Mouse (Mus musculus): ENCODE results near the gene Trim66. TPM values are rescaled to one million over a fixed set of nuclear protein-coding genes. Genes with fewer than 3 reads are reported as not detected.

Gene Trim66
- polyA plus RNA-seq, 1 experiment from 2014 or later = not detected

GRCm38 (mm10) chr7:109454856-109455255, 53.1 kb downstream of the Trim66 start:
- 87% methylated on average over 9 of the region's 9 CpGs for WGBS
- H3K4me1 ChIP-seq (ENCODE audit: control insufficient read depth, insufficient read depth, low read length) = no peaks in the 10 kb centered on the region
- no peak for ATAC-seq (ENCODE audit: low FRiP score, low TSS enrichment)
- H3K9ac ChIP-seq (ENCODE audit: low read depth, low read length) = no peak overlapping the region
- H3K4me2 ChIP-seq (replicated peaks; ENCODE audit: low read depth, low read length) = no peak overlapping the region
- H3K4me3 ChIP-seq (ENCODE audit: low read length) = no peak overlapping the region
- H3K36me3 ChIP-seq (ENCODE audit: control insufficient read depth, insufficient read depth, low read length) = no peaks in the 10 kb centered on the region
- H3K9me3 ChIP-seq (ENCODE audit: control insufficient read depth, low read length) = no peaks in the 10 kb centered on the region
- H3K27ac ChIP-seq (ENCODE audit: low read depth, low read length) = no peak overlapping the region
- no peaks in the 10 kb centered on the region for H3K27me3 ChIP-seq (ENCODE audit: control insufficient read depth, insufficient read depth, low read length)

GRCm38 (mm10) chr7:109448060-109448459, 59.9 kb downstream of the Trim66 start:
- H3K4me2 ChIP-seq (replicated peaks; ENCODE audit: low read depth, low read length) = no peak overlapping the region
- ATAC-seq (ENCODE audit: low FRiP score, low TSS enrichment) = no peak
- H3K9me3 ChIP-seq (ENCODE audit: control insufficient read depth, low read length) = no peaks in the 10 kb centered on the region
- no peaks in the 10 kb centered on the region for H3K4me1 ChIP-seq (ENCODE audit: control insufficient read depth, insufficient read depth, low read length)
- H3K36me3 ChIP-seq (ENCODE audit: control insufficient read depth, insufficient read depth, low read length) = no peaks in the 10 kb centered on the region
- no peak overlapping the region for H3K4me3 ChIP-seq (ENCODE audit: low read length)
- no peak overlapping the region for H3K27ac ChIP-seq (ENCODE audit: low read depth, low read length)
- H3K27me3 ChIP-seq (ENCODE audit: control insufficient read depth, insufficient read depth, low read length) = no peaks in the 10 kb centered on the region
- WGBS = 82% methylated on average over 2 of the region's 2 CpGs
- H3K9ac ChIP-seq (ENCODE audit: low read depth, low read length) = no peak overlapping the region

- H3K36me3 ChIP-seq (ENCODE audit: control insufficient read depth, insufficient read depth, low read length) = no peaks in the 10 kb centered on the region
- no peaks in the 10 kb centered on the region for H3K9me3 ChIP-seq (ENCODE audit: control insufficient read depth, low read length)
- 10% methylated on average over 6 of the region's 6 CpGs for WGBS
- no peak overlapping the region for H3K4me2 ChIP-seq (replicated peaks; ENCODE audit: low read depth, low read length)
- no peak overlapping the region for H3K27ac ChIP-seq (ENCODE audit: low read depth, low read length)
- H3K9ac ChIP-seq (ENCODE audit: low read depth, low read length) = no peak overlapping the region
- no peaks in the 10 kb centered on the region for H3K27me3 ChIP-seq (ENCODE audit: control insufficient read depth, insufficient read depth, low read length)
- no peaks in the 10 kb centered on the region for H3K4me1 ChIP-seq (ENCODE audit: control insufficient read depth, insufficient read depth, low read length)
- H3K4me3 ChIP-seq (ENCODE audit: low read length) = no peak overlapping the region
- ATAC-seq (ENCODE audit: low FRiP score, low TSS enrichment) = no peak; the same call in 1 of the 2 replicates
Measured at GRCm38 (mm10) chr7:109445012-109445411, 62.9 kb downstream of the Trim66 start.

GRCm38 (mm10) chr7:109442739-109443138, 65.2 kb downstream of the Trim66 start:
- no peak overlapping the region for H3K9ac ChIP-seq (ENCODE audit: low read depth, low read length)
- no peak for ATAC-seq (ENCODE audit: low FRiP score, low TSS enrichment)
- no peaks in the 10 kb centered on the region for H3K9me3 ChIP-seq (ENCODE audit: control insufficient read depth, low read length)
- H3K4me3 ChIP-seq (ENCODE audit: low read length) = no peak overlapping the region
- peaks cover 4% of the 10 kb centered on the region for H3K27me3 ChIP-seq (ENCODE audit: control insufficient read depth, insufficient read depth, low read length)
- H3K4me1 ChIP-seq (ENCODE audit: control insufficient read depth, insufficient read depth, low read length) = 0 out of 2 replicates have a peak, but pooled peaks cover 6% of the 10 kb centered on the region
- WGBS = 70% methylated on average over 5 of the region's 5 CpGs
- H3K36me3 ChIP-seq (ENCODE audit: control insufficient read depth, insufficient read depth, low read length) = no peaks in the 10 kb centered on the region
- H3K4me2 ChIP-seq (replicated peaks; ENCODE audit: low read depth, low read length) = no peak overlapping the region
- H3K27ac ChIP-seq (ENCODE audit: low read depth, low read length) = no peak overlapping the region

- no peak overlapping the region for H3K27ac ChIP-seq (ENCODE audit: low read depth, low read length)
- H3K9ac ChIP-seq (ENCODE audit: low read depth, low read length) = no peak overlapping the region
- no peak for ATAC-seq (ENCODE audit: low FRiP score, low TSS enrichment)
- H3K9me3 ChIP-seq (ENCODE audit: control insufficient read depth, low read length) = no peaks in the 10 kb centered on the region
- WGBS = 90% methylated on average over 9 of the region's 9 CpGs
- H3K27me3 ChIP-seq (ENCODE audit: control insufficient read depth, insufficient read depth, low read length) = peaks cover 4% of the 10 kb centered on the region
- no peaks in the 10 kb centered on the region for H3K36me3 ChIP-seq (ENCODE audit: control insufficient read depth, insufficient read depth, low read length)
- H3K4me1 ChIP-seq (ENCODE audit: control insufficient read depth, insufficient read depth, low read length) = 0 out of 2 replicates have a peak, but pooled peaks cover 6% of the 10 kb centered on the region
- no peak overlapping the region for H3K4me2 ChIP-seq (replicated peaks; ENCODE audit: low read depth, low read length)
- no peak overlapping the region for H3K4me3 ChIP-seq (ENCODE audit: low read length)
Measured at GRCm38 (mm10) chr7:109440697-109441269, 67.2 kb downstream of the Trim66 start.

GRCm38 (mm10) chr7:109438781-109439591, 68.9 kb downstream of the Trim66 start, which contains the start of gene Stk33:
Gene Stk33 (minus strand): TSS chr7:109439081.
- Histone ChIP-seq H3K4me2 (replicated peaks; ENCODE audit: low read depth, low read length) (peak within 1 kb of the TSS; percentile 96), H3K36me3 (ENCODE audit: control insufficient read depth, insufficient read depth, low read length) (no peaks in the 10 kb centered on the region), H3K4me1 (ENCODE audit: control insufficient read depth, insufficient read depth, low read length) (0 out of 2 replicates have a peak, but pooled peaks cover 6% of the 10 kb centered on the region), H3K9me3 (ENCODE audit: control insufficient read depth, low read length) (no peaks in the 10 kb centered on the region), H3K27me3 (ENCODE audit: control insufficient read depth, insufficient read depth, low read length) (peaks cover 4% of the 10 kb centered on the region), H3K27ac (ENCODE audit: low read depth, low read length) (no peak within 1 kb of the TSS), H3K9ac (ENCODE audit: low read depth, low read length) (peak within 1 kb of the TSS; percentile 60), H3K4me3 (ENCODE audit: low read length) (peak within 1 kb of the TSS; percentile 52)
- under 1% methylated on average over 62 of the region's 62 CpGs for WGBS
- peak; percentile 88 for ATAC-seq (ENCODE audit: low FRiP score, low TSS enrichment)

- Histone ChIP-seq H3K4me3 (ENCODE audit: low read length) (no peak overlapping the region), H3K4me2 (replicated peaks; ENCODE audit: low read depth, low read length) (no peak overlapping the region), H3K4me1 (ENCODE audit: control insufficient read depth, insufficient read depth, low read length) (no peaks in the 10 kb centered on the region), H3K36me3 (ENCODE audit: control insufficient read depth, insufficient read depth, low read length) (no peaks in the 10 kb centered on the region), H3K9me3 (ENCODE audit: control insufficient read depth, low read length) (no peaks in the 10 kb centered on the region), H3K27ac (ENCODE audit: low read depth, low read length) (no peak overlapping the region), H3K27me3 (ENCODE audit: control insufficient read depth, insufficient read depth, low read length) (no peaks in the 10 kb centered on the region), H3K9ac (ENCODE audit: low read depth, low read length) (no peak overlapping the region)
- no peak for ATAC-seq (ENCODE audit: low FRiP score, low TSS enrichment)
- 63% methylated on average over 3 of the region's 3 CpGs for WGBS
Measured at GRCm38 (mm10) chr7:109424422-109425159, 83.3 kb downstream of the Trim66 start.

- H3K27ac ChIP-seq (ENCODE audit: low read depth, low read length) = no peak overlapping the region
- H3K9ac ChIP-seq (ENCODE audit: low read depth, low read length) = no peak overlapping the region
- no peaks in the 10 kb centered on the region for H3K4me1 ChIP-seq (ENCODE audit: control insufficient read depth, insufficient read depth, low read length)
- WGBS = 82% methylated on average over 8 of the region's 8 CpGs
- H3K4me2 ChIP-seq (replicated peaks; ENCODE audit: low read depth, low read length) = no peak overlapping the region
- no peak for ATAC-seq (ENCODE audit: low FRiP score, low TSS enrichment)
- no peaks in the 10 kb centered on the region for H3K27me3 ChIP-seq (ENCODE audit: control insufficient read depth, insufficient read depth, low read length)
- no peak overlapping the region for H3K4me3 ChIP-seq (ENCODE audit: low read length)
- no peaks in the 10 kb centered on the region for H3K9me3 ChIP-seq (ENCODE audit: control insufficient read depth, low read length)
- H3K36me3 ChIP-seq (ENCODE audit: control insufficient read depth, insufficient read depth, low read length) = no peaks in the 10 kb centered on the region
Measured at GRCm38 (mm10) chr7:109422803-109423202, 85.1 kb downstream of the Trim66 start.

All from kidney, embryonic 14.5 days (tissue).